Comparison of ENCODE assay signal across 8 mouse cellular contexts in genomic region chr13:68582517-68582780, GRCm38 (mm10). TPM values are rescaled to one million over a fixed set of nuclear protein-coding genes. Genes with fewer than 3 reads are reported as not detected.
A peak's percentile ranks its signal among the peaks of the same experiment; 100 is the strongest.
DNase-seq lines count a peak whose midpoint lies in the region; ATAC-seq and TF ChIP-seq lines count a peak whose summit lies in the region.

No protein-coding gene starts in this region.

- no peak for TF ChIP-seq CTCF in cerebellum, adult 2 months (IDR thresholded peaks at IDR 0.05; ENCODE audit: borderline replicate concordance, insufficient read depth, low read depth, low read length)
- no peak for TF ChIP-seq CTCF in testis, adult 2 months (IDR thresholded peaks at IDR 0.05; ENCODE audit: control insufficient read depth, insufficient read depth, insufficient replicate concordance, low read depth, low read length)
- TF ChIP-seq CTCF in small intestine, adult 2 months (IDR thresholded peaks at IDR 0.05; ENCODE audit: extremely low read depth, insufficient read length, insufficient replicate concordance, low read depth, low read length) = no peak

- H3K36me3 ChIP-seq in testis, adult 2 months (ENCODE audit: control insufficient read depth, insufficient read depth, low read length) = peaks cover 1% of the 10 kb centered on the region
- peaks cover 18% of the 10 kb centered on the region; the same call in 1 of the 2 replicates for H3K36me3 ChIP-seq in limb, embryonic 11.5 days (ENCODE audit: control insufficient read depth, insufficient read depth, low read length)
- peaks cover 25% of the 10 kb centered on the region for H3K36me3 ChIP-seq in small intestine, adult 2 months (ENCODE audit: control insufficient read depth, insufficient read depth, low read length)

- peak; percentile 11 for ATAC-seq in limb, embryonic 11.5 days (ENCODE audit: insufficient number of reproducible peaks, low FRiP score, low TSS enrichment, low read depth)

- no peaks in the 10 kb centered on the region; the same call in 1 of the 2 replicates for H3K4me1 ChIP-seq in cerebellum, adult 2 months (ENCODE audit: control insufficient read depth, insufficient read depth, low read length)
- H3K4me1 ChIP-seq in testis, adult 2 months (ENCODE audit: control insufficient read depth, insufficient read depth, low read length) = no peaks in the 10 kb centered on the region; the same call in 1 of the 2 replicates
- H3K4me1 ChIP-seq in limb, embryonic 11.5 days (ENCODE audit: control insufficient read depth, insufficient read depth, low read length) = peaks cover 4% of the 10 kb centered on the region; the same call in 1 of the 2 replicates
- no peaks in the 10 kb centered on the region for H3K4me1 ChIP-seq in small intestine, adult 2 months (ENCODE audit: control insufficient read depth, insufficient read depth, insufficient read length, low read length)

- H3K27me3 ChIP-seq in cerebellum, adult 2 months (ENCODE audit: control insufficient read depth, insufficient read depth, low read length) = no peaks in the 10 kb centered on the region
- H3K27me3 ChIP-seq in testis, adult 2 months (ENCODE audit: control insufficient read depth, insufficient read depth, low read length) = no peaks in the 10 kb centered on the region
- H3K27me3 ChIP-seq in limb, embryonic 11.5 days (ENCODE audit: control insufficient read depth, insufficient read depth, low read length) = no peaks in the 10 kb centered on the region
- H3K27me3 ChIP-seq in small intestine, adult 2 months (ENCODE audit: control insufficient read depth, insufficient read depth, low read length) = no peaks in the 10 kb centered on the region

- H3K9ac ChIP-seq in limb, embryonic 11.5 days (ENCODE audit: low read length) = peak overlapping the region; percentile 79

- under 1% methylated on average over 11 of the region's 11 CpGs for WGBS in cerebellum, adult 2 months
- 2% methylated on average over 11 of the region's 11 CpGs for WGBS in limb, embryonic 11.5 days
- under 1% methylated on average over 11 of the region's 11 CpGs for WGBS in small intestine, adult 2 months

- no peak for DNase-seq in cerebellum, adult 2 months
- DNase-seq in cerebellum, postnatal 14 days = no peak
- no peak for DNase-seq in testis, postnatal 10 days (ENCODE audit: low spot score)
- no peak for DNase-seq in limb, embryonic 11.5 days (ENCODE audit: low spot score)
- no peak for DNase-seq in gastrocnemius, postnatal 25 days
- DNase-seq in gastrocnemius, adult 18-20 months (ENCODE audit: low spot score) = no peak

- TF ChIP-seq POLR2A in cerebellum, adult 2 months (IDR thresholded peaks at IDR 0.05; ENCODE audit: borderline replicate concordance, insufficient read depth, low read length) = no peak
- no peak for TF ChIP-seq POLR2A in testis, adult 2 months (IDR thresholded peaks at IDR 0.05; ENCODE audit: control insufficient read depth, low read depth, low read length)
- no peak for TF ChIP-seq POLR2A in small intestine, adult 2 months (IDR thresholded peaks at IDR 0.05; ENCODE audit: low read depth, low read length)

- H3K9me3 ChIP-seq in limb, embryonic 11.5 days (ENCODE audit: control insufficient read depth, low read length) = no peaks in the 10 kb centered on the region

- H3K4me2 ChIP-seq in limb, embryonic 11.5 days (ENCODE audit: low read depth, severe bottlenecking) = peak overlapping the region; percentile 53

- H3K27ac ChIP-seq in cerebellum, adult 2 months (ENCODE audit: insufficient read depth, low read length) = peak overlapping the region; percentile 9; the same call in 1 of the 2 replicates
- H3K27ac ChIP-seq in testis, adult 2 months (ENCODE audit: control insufficient read depth, insufficient read depth, low read depth, low read length) = peak overlapping the region; percentile 78
- H3K27ac ChIP-seq in limb, embryonic 11.5 days (replicated peaks; ENCODE audit: low read depth, low read length) = no peak overlapping the region
- peak overlapping the region; percentile 2; the same call in 1 of the 2 replicates for H3K27ac ChIP-seq in small intestine, adult 2 months (ENCODE audit: insufficient read depth, low read depth, low read length)

- peak overlapping the region; percentile 86 for H3K4me3 ChIP-seq in cerebellum, adult 2 months (replicated peaks; ENCODE audit: insufficient read depth, low read depth, low read length)
- H3K4me3 ChIP-seq in testis, adult 2 months (ENCODE audit: control insufficient read depth, low read depth, low read length) = peak overlapping the region; percentile 94
- peak overlapping the region; percentile 70 for H3K4me3 ChIP-seq in limb, embryonic 11.5 days (ENCODE audit: low read depth, low read length)
- H3K4me3 ChIP-seq in small intestine, adult 2 months (ENCODE audit: low read depth, low read length) = peak overlapping the region; percentile 71

RNA-seq across cellular contexts. Expression of gene Fastkd3, which starts 0.4 kb away (rescaled TPM):
- polyA plus RNA-seq in cerebellum, adult 2 months (2012; rRNA removed) = 19.5 and 19.6 TPM in 2 replicates
- polyA plus RNA-seq in testis, adult 2 months (2012; rRNA removed) = 14.4 and 15.8 TPM in 2 replicates
- polyA plus RNA-seq in limb, embryonic 11.5 days (2014; fragmentation: Nextera tagmentation; extraction: Ambion mirVana) = 51.2 and 54.2 TPM in 2 replicates
- 2.2 and 3.3 TPM in 2 replicates for polyA plus RNA-seq in small intestine, adult 2 months (2012; rRNA removed)
- 1 to 10 TPM; 8.9 to 9.3 TPM for total RNA-seq in gastrocnemius, postnatal 25 days (2021)
- 10 to 100 TPM in 1 of 2 experiments, 1 to 10 TPM in 1; 7.3 to 13.3 TPM for total RNA-seq in gastrocnemius, adult 18-20 months (2021)

RNA-seq across cellular contexts. Expression of gene Mtrr, which starts 0.5 kb away (rescaled TPM):
- 12.5 and 13.6 TPM in 2 replicates for polyA plus RNA-seq in cerebellum, adult 2 months (2012; rRNA removed)
- 9.0 TPM in 2 replicates for polyA plus RNA-seq in testis, adult 2 months (2012; rRNA removed)
- polyA plus RNA-seq in limb, embryonic 11.5 days (2014; fragmentation: Nextera tagmentation; extraction: Ambion mirVana) = 21.9 and 24.7 TPM in 2 replicates
- 1.3 and 2.2 TPM in 2 replicates for polyA plus RNA-seq in small intestine, adult 2 months (2012; rRNA removed)
- total RNA-seq in gastrocnemius, postnatal 25 days (2021) = 10 to 100 TPM; 18.1 to 19.7 TPM
- total RNA-seq in gastrocnemius, adult 18-20 months (2021) = 10 to 100 TPM; 25.8 to 28.2 TPM

RNA-seq across cellular contexts. Expression of gene 1700001L19Rik, which starts 14.8 kb away (rescaled TPM):
- 2.8 and 3.3 TPM in 2 replicates for polyA plus RNA-seq in cerebellum, adult 2 months (2012; rRNA removed)
- 89.7 and 97.9 TPM in 2 replicates for polyA plus RNA-seq in testis, adult 2 months (2012; rRNA removed)
- polyA plus RNA-seq in limb, embryonic 11.5 days (2014; fragmentation: Nextera tagmentation; extraction: Ambion mirVana) = 0.64 and 1.1 TPM in 2 replicates
- polyA plus RNA-seq in small intestine, adult 2 months (2012; rRNA removed) = not detected in 2 replicates
- total RNA-seq in gastrocnemius, postnatal 25 days (2021) = not detected
- total RNA-seq in gastrocnemius, adult 18-20 months (2021) = not detected

Comparison
In these comparisons a context has a peak if more than half of its experiments do, and no peak if none do; other contexts are left out.
1. RNA of gene 1700001L19Rik, which starts 14.8 kb away (polyA plus RNA-seq): 89.7 to 97.9 TPM in testis, adult 2 months; 2.8 to 3.3 TPM in cerebellum, adult 2 months, 0.64 to 1.1 TPM in limb, embryonic 11.5 days and not detected in small intestine, adult 2 months; every median in the first group is over 10 times any median in the second.
2. Peak in every context shown above with its lines, with median percentiles within 50 percentile points of each other: H3K4me3 ChIP-seq.